17 mouse cellular contexts compared by ENCODE assay signal in the genomic region with DNA sequence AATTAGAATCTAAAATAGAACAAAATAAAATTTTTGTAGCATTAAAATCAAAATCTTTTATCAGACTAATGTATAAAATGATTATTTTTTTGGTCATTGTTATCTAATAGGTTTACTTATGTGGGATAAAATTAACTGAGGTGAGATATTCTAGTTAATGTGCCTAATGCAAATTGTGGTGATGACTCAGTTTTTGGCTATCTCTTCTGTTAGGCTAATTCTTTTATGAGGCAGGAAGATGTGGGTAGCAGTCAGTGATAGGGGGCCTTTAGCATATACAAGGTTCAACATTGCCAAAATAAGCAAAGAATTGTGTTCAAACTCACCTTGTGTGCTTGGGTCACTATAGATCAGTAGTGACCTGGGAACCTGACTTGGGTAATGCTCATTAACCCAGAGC.
"Had no signal": no experiment of that assay in that cellular context is flagged by ENCODE, and none has a peak within 500 bp of the region (broad histone marks: within the 10 kb centered on the region; RNA-seq: fewer than 3 reads in every experiment).

No protein-coding gene starts in this region.

- H3K27me3 ChIP-seq: neural tube, embryonic 12.5 days; neural tube, embryonic 13.5 days; neural tube, embryonic 15.5 days; stomach, embryonic 15.5 days had no signal

- H3K4me1 ChIP-seq: neural tube, embryonic 12.5 days; neural tube, embryonic 13.5 days; neural tube, embryonic 15.5 days; stomach, embryonic 15.5 days had no signal

- H3K4me2 ChIP-seq: neural tube, embryonic 12.5 days; neural tube, embryonic 13.5 days; neural tube, embryonic 15.5 days; stomach, embryonic 15.5 days had no signal

- H3K27ac ChIP-seq: neural tube, embryonic 12.5 days; neural tube, embryonic 13.5 days; neural tube, embryonic 15.5 days; stomach, embryonic 15.5 days; stomach, postnatal 0 days had no signal

- H3K9me3 ChIP-seq: neural tube, embryonic 12.5 days; neural tube, embryonic 13.5 days; neural tube, embryonic 15.5 days; stomach, embryonic 15.5 days had no signal

- H3K4me3 ChIP-seq: neural tube, embryonic 12.5 days; neural tube, embryonic 13.5 days; neural tube, embryonic 15.5 days; stomach, embryonic 15.5 days had no signal

- H3K9ac ChIP-seq: neural tube, embryonic 12.5 days; neural tube, embryonic 13.5 days; neural tube, embryonic 15.5 days; stomach, embryonic 15.5 days had no signal

- DNase-seq: retina, postnatal 1 day; right cerebral cortex, adult 18-20 months; right cerebral cortex, postnatal 14 days; right cerebral cortex, postnatal 25 days; right cerebral cortex, postnatal 4 days; spleen, adult 18-20 months; thymus, adult 18-20 months; thymus, adult 2 months; thymus, postnatal 14 days; thymus, postnatal 25 days; thymus, postnatal 36 days; thymus, postnatal 4 days had no signal
